Mouse (Mus musculus) Muller cell, postnatal 12 days (primary cell): ENCODE results near the gene Dph1.
"Not testable (repeated sequence)": the region's sequence is repeated elsewhere in the genome, so short reads cannot be mapped to it uniquely, and the experiment has no call there.

ENCODE experiments used
- DNase-seq: peaks from one replicate; pipeline ENCODE4 v3.0.0-alpha.2; 2015; ENCODE audit errors: inconsistent ontology term

Gene Dph1

DNA sequence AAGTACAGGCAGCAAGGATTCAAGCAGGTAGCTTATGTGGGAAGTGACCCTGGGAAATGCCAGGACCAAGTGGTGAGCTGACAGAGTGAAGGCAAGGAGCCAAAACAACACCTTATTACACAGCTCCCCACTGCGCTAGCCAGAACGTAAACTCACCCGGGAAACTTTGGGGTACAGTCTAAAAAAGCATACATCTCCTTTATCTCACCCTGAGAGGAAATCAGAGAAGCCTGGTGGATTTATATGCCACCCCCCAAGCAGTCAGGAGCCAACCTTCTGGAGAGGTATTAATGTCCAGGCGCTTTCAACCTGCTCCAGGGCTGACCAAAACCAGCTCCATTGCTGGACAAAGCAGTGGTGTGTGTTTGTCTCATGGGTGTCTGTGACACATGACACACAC is 12.9 kb upstream of the Dph1 start:
- no peak for DNase-seq

DNA sequence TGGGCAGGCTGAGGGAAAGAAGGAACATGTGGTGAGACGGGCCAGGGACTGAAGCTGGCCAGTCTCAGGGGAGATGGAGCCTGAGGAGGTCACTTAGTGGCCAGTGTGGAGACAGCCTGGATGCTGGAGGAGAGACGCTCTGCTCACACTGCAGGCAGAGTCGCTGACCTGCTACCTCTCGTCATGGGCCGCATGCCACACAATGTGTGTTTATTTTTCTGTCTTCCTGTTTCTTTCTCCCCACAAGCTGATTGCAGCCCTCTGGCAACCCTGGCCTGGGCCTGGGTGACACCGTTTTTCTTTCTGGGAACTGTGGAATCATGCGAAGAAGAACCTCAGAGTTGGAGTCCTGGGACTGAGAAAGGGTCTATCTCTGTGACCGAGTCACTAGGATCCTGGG is 10.7 kb upstream of the Dph1 start:
- no peak for DNase-seq

GRCm38 (mm10) chr11:75200935-75201334 is 9.9 kb upstream of the Dph1 start:
- no peak for DNase-seq

- DNase-seq: no peak
Measured at GRCm38 (mm10) chr11:75199951-75200350, 8.9 kb upstream of the Dph1 start.

DNA sequence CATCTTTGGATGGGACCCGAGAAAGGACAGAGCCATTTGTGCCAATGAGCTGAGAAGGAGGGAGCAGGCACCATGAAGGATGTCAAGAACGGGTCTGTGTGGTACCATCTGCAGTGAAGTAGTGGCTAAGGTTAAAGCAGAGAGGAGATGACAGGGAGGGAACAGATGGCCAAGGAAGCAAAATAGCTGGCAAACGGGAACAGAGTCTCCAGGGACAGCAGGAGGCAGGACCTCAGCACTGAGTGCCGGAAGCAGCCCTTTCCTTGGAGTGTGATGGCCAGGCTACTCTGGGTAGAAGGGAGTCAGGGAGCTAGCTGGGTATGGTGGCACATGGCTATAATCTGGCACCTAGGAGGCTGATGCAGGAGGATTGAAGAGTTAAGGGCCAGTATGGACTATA is 7.8 kb upstream of the Dph1 start:
- no peak for DNase-seq

GRCm38 (mm10) chr11:75197956-75198355 is 6.9 kb upstream of the Dph1 start:
- no peak for DNase-seq

DNA sequence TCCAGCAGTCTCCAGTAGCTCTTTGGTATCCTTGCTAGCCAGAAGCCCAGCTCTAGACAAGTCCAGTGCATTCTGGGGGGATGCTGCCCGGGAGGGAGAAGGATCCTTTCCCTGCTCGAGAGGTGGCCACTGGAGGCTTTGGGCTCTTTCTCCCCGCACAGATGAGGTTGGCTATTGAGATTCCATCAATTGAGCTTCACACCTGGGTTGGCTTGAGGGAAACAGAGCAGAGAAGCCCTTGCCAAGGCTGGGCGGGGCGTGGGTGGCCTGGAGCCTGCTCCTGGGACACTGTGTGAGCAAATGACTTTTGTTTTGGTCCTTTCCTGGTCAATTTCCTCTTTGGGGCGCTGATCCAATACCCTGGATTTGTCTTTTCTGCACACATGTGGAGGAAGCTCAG is 5.1 kb upstream of the Dph1 start:
- DNase-seq: no peak

DNA sequence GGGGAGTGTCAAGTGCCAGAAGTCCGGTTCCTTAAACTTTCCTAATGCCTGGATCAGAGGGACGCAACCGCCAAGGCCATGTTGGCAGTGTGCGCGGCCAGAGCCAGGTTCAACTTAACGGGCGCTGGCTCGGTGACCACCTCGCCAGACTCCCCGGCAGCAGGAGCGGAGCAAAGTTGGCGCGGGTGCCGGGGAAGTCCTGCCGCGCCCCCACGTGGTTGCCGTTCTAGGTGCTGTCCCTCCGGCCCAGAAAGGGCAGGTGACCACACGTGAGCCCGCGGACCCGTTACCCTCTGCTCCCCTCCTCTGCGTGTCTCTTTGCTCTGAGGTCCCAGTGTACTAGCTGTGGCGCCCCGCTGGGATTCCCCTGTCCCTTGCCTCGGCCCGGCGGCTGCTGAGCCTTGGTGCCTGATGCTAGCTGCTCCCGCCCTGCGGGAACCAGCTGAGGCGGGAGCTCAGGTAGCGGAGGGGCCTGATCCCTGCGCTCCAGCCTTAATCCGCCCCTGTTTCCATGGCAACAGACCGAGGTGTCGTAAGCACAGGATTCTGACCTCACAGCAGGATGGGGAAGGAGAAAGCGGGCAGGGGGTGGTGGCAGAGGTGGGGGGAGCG is 3.9 kb upstream of the Dph1 start:
- DNase-seq: no peak

- peak; percentile 49 for DNase-seq
Measured at GRCm38 (mm10) chr11:75194121-75194849, 3.2 kb upstream of the Dph1 start.

DNA sequence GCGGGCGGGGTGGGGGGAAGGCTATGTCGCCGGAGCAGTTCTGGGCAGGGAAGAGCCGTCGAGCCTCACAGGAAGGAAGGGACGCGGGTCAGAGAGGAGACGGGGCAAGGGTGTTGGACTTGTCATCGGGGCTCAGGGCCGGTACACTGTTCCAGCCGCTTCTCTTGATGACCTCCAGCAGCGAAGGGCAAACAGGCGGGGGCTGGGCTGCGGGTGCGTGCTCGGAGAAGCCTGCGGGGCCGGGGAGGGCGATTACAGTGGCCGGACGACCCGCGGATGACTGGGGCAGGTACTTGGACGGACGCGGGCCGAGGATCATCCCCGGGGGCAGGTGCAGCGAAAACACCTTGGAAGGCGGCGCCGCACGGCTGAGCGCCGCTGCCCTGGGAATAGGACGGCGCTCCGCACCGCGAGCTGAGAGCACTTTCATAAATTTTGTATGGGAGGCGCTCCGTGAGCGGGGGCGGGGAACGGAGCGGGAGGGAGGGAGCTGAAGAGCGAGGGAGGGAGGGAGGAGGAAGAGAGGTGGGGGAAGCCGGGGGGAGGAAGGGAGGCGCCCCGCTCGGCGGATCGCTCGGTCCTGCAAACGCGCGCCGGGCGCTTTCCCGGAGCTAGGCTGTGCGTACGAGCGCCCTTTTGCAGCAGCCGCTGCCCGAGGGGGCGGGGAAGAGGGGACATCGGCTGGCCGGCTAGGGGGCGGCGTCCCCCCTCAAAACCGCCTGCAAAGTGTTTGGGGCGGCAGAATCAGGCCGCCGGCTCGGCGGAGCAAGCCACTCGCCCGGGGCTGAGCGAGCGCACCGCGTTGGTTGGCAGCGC is 2.4 kb upstream of the Dph1 start, which contains the start of gene Rtn4rl1:
TSS of gene Rtn4rl1 (plus strand) at position 528 of the 816 bp plus-strand sequence.
- DNase-seq: peak; percentile 47

DNA sequence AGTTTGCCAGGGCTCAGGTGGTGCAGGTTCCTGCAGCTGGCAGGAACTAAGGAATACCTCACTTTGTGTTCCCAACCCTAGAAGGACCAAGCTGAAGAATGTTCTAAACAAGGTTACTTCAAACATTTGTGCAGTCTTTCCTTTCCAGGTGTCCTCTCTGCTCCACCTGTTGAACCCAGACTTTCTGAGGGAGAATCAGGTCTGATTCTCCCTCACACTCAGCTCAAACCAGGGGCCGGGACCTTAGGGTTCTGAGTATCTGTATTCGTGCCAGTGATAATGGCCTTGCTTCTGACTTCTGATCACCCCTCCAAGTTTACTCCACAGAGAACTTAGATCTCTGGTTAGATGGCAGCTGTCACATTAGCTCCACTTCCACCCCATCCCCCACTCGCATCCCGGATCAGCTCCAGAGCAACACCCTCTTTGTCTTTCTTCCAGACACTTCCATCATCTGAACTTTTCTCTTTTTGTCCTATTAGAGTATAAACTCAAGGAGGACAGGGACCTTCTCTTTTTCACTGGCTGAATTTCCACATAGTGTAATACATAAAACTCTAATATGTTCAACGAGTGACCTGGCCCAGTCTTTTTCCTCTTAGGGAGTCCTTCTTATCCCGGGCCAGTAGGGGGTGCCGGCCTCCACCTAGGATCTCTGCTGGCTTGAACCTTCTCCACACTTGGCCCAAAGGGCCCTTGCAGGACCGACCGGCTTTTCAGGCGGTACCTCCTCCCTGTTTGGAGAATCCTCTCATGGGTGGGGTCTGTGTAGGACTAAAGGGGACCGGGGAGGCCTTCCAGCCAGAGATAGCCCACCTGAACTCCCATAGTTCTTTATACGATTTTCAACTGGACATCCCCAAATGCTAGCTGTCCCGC is 1.5 kb upstream of the Dph1 start:
- peak; percentile 85 for DNase-seq

DNA sequence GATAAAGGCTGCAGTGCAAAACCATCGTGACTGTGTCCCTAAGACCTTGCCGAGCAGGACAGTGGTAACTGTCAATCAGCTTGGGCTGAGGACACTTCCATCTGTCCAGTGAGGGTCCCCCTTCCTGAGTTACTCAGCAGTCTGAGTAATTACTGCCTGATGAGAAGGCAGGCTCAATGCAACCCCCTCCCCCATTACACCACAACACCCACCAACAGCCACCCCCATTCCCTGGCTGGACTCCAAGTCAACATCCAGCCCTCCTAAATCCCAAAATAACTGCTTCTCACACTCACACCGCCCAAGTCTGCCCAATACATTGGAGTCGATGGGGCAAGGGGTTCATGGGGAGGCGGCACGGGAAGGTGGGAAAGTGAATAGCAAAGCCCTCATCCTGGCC is 800 bp upstream of the Dph1 start:
- DNase-seq: no peak

DNA sequence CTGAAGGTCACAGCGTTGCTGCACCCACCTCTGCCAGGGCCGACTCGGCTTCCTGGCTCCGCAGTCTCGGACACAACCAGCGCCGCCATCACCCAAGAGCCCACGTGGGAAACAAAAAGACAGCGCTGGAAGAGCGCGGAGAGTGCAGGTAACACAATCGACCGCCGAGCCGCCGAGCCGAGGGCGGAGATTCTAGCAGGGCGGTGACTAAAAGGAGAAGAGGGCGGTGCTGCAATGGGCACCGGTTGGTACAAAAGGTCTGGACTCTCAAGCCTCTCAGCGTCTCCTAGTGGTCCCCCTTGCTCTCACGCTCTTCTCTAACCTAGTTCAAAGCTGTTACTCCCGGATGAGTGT is 693 bp downstream of the Dph1 start:
- peak; percentile 88 for DNase-seq

DNA sequence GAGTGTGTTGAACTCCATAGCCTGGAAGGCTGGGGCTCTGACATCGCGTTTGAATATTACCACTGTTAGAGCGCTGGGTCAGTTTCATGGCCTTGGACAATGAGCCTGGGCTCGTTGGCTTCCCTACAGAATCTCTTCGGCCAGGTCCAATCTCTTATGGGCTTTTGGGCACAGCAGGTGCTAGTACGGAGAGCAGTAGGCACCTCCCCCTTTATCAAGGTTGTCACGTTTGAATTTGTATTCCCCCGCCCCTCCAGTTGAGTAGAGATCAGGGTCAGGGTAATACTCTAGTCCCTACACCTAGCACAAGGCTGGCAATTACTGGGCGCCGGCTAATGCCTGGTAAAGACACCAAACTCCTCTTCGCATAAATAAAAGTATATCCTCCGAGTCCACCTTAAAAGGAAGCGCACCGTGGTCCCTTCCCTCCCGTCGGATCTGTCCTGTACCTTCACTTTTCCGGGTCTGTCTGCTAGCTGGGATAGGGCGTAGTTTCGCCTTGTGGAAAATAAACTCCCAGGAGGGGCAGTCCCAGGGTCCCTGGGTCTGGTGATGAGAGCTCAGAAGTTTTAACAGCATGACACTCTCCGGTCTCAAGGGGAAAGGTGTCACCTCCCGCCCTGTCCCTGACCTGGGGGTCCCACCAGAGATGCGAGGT is 1.2 kb downstream of the Dph1 start:
- DNase-seq: no peak

DNA sequence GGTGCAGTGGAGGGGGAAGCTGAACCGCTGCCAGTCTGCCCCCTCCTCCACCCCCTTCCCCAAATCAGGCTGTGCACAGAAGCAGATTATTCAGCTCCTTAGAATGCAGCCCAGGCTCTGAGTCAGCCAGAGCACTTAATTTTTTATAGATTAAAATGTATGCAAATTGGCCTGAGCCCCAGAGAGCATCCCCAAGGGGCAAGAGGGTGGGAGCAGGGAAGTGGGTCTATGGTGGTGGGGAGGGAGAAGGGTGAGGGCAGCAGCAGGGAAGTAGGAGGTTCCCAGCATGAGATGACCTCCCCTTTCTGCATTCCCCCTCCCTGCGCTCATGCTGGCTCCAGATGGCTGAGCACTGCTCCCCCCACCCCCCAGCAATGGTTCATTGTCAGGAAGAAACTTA is 6.1 kb downstream of the Dph1 start:
- no peak for DNase-seq

GRCm38 (mm10) chr11:75184573-75184972 is 6.5 kb downstream of the Dph1 start:
- no peak for DNase-seq

GRCm38 (mm10) chr11:75183917-75184570 is 7.0 kb downstream of the Dph1 start:
- DNase-seq: no peak

DNA sequence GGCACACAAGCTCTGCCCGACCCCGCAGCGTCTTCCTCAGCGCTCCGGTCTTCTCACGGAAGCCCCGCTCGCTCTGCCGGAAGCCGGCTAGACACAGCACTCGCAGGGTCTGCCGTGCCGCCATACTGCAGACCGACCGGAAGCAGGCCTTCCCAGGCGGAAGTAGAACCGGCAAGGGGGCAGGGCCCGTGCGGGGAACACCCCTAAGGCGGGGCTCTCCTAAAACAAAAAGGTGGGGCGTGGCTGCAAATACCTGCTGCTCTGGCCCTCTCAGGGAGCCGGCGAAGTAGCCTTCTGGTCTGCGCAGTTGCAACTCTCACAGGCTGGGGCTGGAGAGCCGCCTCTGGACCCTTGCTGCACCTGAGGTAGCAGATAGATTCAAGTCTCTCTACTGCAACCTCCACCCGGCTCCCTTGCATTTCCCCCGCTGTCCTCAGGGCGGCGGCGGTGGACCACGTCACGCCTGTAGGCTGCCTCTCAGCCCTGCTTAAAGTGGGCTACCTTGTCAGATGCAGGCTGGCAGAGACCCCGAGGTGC is 12.3 kb downstream of the Dph1 start, which contains the start of gene Ovca2:
TSS of gene Ovca2 (minus strand) at position 164 of the 537 bp plus-strand sequence.
- DNase-seq: peak; percentile 93

- no peak for DNase-seq
Measured at GRCm38 (mm10) chr11:75178011-75178410, 13.0 kb downstream of the Dph1 start.

DNA sequence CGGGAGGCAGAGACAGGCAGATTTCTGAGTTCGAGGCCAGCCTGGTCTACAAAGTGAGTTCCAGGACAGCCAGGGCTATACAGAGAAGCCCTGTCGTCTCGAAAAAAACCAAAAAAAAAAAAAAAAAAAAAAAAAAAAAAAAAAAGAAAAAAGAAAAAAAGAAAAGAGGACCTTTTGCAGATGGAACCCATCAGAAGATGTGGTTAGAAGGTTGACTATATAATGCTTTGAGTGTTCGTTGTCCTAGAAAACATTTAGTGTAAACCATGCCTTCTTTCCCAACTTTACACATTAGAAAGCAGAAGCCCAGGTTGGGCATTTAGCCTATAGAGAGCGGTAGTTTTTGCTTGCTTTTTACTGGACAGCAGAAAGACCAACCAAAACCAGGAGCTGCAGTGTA is 16.5 kb downstream of the Dph1 start:
- not testable (repeated sequence) for DNase-seq
